Mouse (Mus musculus) embryonic facial prominence, embryonic 15.5 days (tissue): Measurements from ENCODE around the gene Anapc15-ps. TPM values are rescaled to one million over a fixed set of nuclear protein-coding genes. Genes with fewer than 3 reads are reported as not detected.

Experiments
- ATAC-seq: fragments of 200-750 bp; cut with Nextera tagmentation; 2 replicates; pipeline ENCODE4 v1.8.0; 2017; ENCODE audit warnings: low read depth, moderate TSS enrichment; ENCODE audit not compliant: insufficient number of reproducible peaks, low FRiP score, low TSS enrichment
- H3K27ac ChIP-seq: fragments of 300-500 bp; sonication (generic); replicated peaks from 2 replicates; pipeline ENCODE4 v1.5.1; 2015; ENCODE audit warnings: mild to moderate bottlenecking, inconsistent platforms
- H3K27me3 ChIP-seq: fragments of 300-500 bp; sonication (generic); 2 replicates; pipeline ENCODE4 v1.6.1; 2015; ENCODE audit warnings: inconsistent platforms
- H3K36me3 ChIP-seq: fragments of 300-500 bp; sonication (generic); 2 replicates; pipeline ENCODE4 v1.6.1; 2015; ENCODE audit warnings: mild to moderate bottlenecking, inconsistent platforms
- H3K4me1 ChIP-seq: fragments of 300-500 bp; sonication (generic); 2 replicates; pipeline ENCODE4 v1.6.1; 2015; ENCODE audit warnings: inconsistent platforms
- H3K4me2 ChIP-seq: fragments of 300-500 bp; sonication (generic); replicated peaks from 2 replicates; pipeline ENCODE4 v1.6.1; 2015; ENCODE audit warnings: mild to moderate bottlenecking, inconsistent platforms
- H3K4me3 ChIP-seq: fragments of 300-500 bp; sonication (generic); replicated peaks from 2 replicates; pipeline ENCODE4 v1.5.1; 2015; ENCODE audit warnings: mild to moderate bottlenecking, inconsistent platforms
- H3K9ac ChIP-seq: fragments of 300-500 bp; sonication (generic); 2 replicates; pipeline ENCODE4 v1.6.1; 2015; ENCODE audit warnings: inconsistent platforms
- H3K9me3 ChIP-seq: fragments of 300-500 bp; sonication (generic); replicated peaks from 2 replicates; pipeline ENCODE4 v1.6.1; 2016; ENCODE audit warnings: inconsistent platforms
- WGBS: fragments of 180-500 bp; shearing (Covaris S2); methylation state at CpG from one replicate; pipeline ENCODE4 v1.1.7; 2015; 5-methylcytosine and 5-hydroxymethylcytosine counted together
- polyA plus RNA-seq: library from polyadenylated mRNA; unstranded; fragments of >200 nt; fragmentation: Nextera tagmentation; extraction: Ambion mirVana; gene quantifications from 2 replicates; pipeline ENCODE4 v1.2.1, GENCODE M21; 2015

Gene Anapc15-ps
- polyA plus RNA-seq, 1 experiment from 2014 or later = not detected

DNA sequence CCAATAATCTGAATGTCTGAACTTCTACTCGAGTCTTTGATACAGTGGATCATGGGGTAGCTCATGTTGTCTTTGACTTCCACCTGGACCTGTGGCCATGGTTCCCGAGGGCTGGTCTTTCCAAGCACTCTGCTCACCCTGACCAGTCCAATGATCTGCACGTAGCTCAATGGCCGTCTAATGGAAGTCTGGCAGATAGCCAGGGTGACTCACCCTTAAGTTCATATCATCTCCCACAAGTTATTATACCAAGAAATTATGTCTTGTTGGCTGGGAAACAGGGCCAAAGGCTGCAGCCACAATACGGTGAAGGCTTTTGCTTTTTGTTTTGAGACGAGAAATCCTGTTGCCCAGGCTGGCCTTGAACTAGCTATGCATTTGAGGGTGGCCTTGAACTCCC is 45.9 kb downstream of the Anapc15-ps start:
- ATAC-seq = no peak
- WGBS = 77% methylated on average over 6 of the region's 6 CpGs
- no peaks in the 10 kb centered on the region for H3K27me3 ChIP-seq
- no peak overlapping the region for H3K27ac ChIP-seq
- no peaks in the 10 kb centered on the region; the same call in 1 of the 2 replicates for H3K4me1 ChIP-seq
- no peaks in the 10 kb centered on the region for H3K9me3 ChIP-seq
- H3K9ac ChIP-seq = no peak overlapping the region
- H3K36me3 ChIP-seq = no peaks in the 10 kb centered on the region
- H3K4me2 ChIP-seq = no peak overlapping the region
- H3K4me3 ChIP-seq = no peak overlapping the region

DNA sequence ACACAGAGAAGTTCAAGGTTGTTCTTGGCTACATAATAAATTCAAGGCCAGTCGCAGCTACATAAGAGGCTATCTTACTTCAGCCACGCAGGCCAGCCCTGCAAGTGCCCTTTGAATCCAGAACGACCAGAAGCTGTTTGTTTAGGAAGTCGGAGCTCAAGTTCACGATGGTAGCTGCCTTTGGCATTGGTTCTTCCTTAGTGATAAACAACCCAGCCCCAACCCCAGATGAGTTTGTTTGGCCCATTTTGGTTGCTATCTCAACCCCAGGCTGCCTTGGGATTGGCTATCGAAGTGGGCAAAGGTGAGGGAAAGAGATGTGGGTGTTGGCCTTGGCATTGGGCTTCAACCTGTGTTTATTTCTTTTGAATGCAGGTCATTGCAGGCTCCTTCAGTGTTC is 48.0 kb downstream of the Anapc15-ps start:
- no peak for ATAC-seq
- Histone ChIP-seq H3K4me3 (no peak overlapping the region), H3K4me2 (no peak overlapping the region), H3K36me3 (no peaks in the 10 kb centered on the region), H3K9ac (no peak overlapping the region), H3K27ac (no peak overlapping the region), H3K27me3 (no peaks in the 10 kb centered on the region), H3K9me3 (no peaks in the 10 kb centered on the region), H3K4me1 (no peaks in the 10 kb centered on the region)
- WGBS = 85% methylated on average over 6 of the region's 6 CpGs

DNA sequence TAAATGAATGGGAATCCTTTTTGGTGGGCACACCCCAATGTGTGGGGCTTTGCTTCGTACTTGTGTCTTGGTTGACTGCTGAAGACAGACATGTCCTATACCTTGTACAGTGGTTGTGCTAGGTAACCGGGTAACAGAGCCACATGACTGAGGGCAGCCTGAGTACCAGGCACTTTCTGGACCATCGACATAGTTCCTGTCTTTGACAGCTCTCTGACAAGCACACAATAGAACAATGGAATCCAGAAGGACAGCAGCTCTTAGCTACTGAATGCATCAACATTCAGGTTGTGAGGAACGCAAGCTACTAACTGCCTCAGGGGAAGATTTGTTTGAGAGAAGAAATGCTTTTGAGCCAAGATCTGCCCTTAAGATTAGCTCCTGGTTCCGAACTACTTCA is 49.2 kb downstream of the Anapc15-ps start:
- no peak for ATAC-seq

DNA sequence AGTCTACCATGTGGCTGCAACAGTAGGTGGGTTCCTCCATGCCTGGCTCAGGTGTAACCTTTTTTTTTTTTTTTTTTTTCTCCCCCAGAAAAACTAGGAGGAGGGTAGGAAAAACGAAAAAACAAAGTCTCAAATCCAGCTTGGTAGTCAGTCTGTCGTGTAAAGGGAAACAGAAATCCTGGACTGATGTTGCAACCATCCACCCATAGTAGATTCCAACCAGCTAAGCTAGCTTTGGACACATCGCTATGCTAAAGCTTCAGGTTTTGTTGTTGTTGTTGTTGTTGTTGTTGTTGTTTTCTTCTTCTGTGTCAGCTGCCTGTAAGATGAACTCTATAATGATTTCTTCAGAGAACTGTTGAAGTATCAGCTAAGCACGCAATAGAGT is 49.7 kb downstream of the Anapc15-ps start:
- WGBS = 66% methylated on average over 4 of the region's 4 CpGs
- H3K27me3 ChIP-seq = no peaks in the 10 kb centered on the region
- H3K4me2 ChIP-seq = no peak overlapping the region
- no peak overlapping the region for H3K9ac ChIP-seq
- no peak for ATAC-seq
- H3K36me3 ChIP-seq = no peaks in the 10 kb centered on the region
- H3K4me3 ChIP-seq = no peak overlapping the region
- H3K27ac ChIP-seq = no peak overlapping the region
- no peaks in the 10 kb centered on the region for H3K4me1 ChIP-seq
- H3K9me3 ChIP-seq = no peaks in the 10 kb centered on the region

More for the DNA sequence above, 49.2 kb downstream of the Anapc15-ps start:
- no peaks in the 10 kb centered on the region for H3K4me1 ChIP-seq
- H3K36me3 ChIP-seq = no peaks in the 10 kb centered on the region
- no peak overlapping the region for H3K9ac ChIP-seq
- H3K27ac ChIP-seq = no peak overlapping the region
- no peaks in the 10 kb centered on the region for H3K9me3 ChIP-seq
- H3K4me2 ChIP-seq = no peak overlapping the region
- no peak overlapping the region for H3K4me3 ChIP-seq
- no peaks in the 10 kb centered on the region for H3K27me3 ChIP-seq
- WGBS = 35% methylated on average over 5 of the region's 5 CpGs

Other genes with a start within 250 kb of the Anapc15-ps start
- 258 and 260 TPM in 2 replicates for gene Mrpl42, start 171.5 kb downstream of the Anapc15-ps start, polyA plus RNA-seq
- 292 and 300 TPM in 2 replicates for gene Ube2n, start 158.3 kb downstream of the Anapc15-ps start, polyA plus RNA-seq
- 81.1 and 82.2 TPM in 2 replicates for gene Nudt4, start 109.3 kb downstream of the Anapc15-ps start, polyA plus RNA-seq
- gene Gm33543, start 169.5 kb upstream of the Anapc15-ps start, polyA plus RNA-seq = 0.12 and 0.19 TPM in 2 replicates